Mouse (Mus musculus) Muller cell, postnatal 12 days (primary cell): ENCODE data around the gene Gm47985.
A peak's percentile ranks its signal among the peaks of the same experiment; 100 is the strongest.

ENCODE experiments used
- DNase-seq: peaks from one replicate; pipeline ENCODE4 v3.0.0-alpha.2; 2015; ENCODE audit errors: inconsistent ontology term

Gene Gm47985

GRCm38 (mm10) chr1:151219045-151219444 is 36.7 kb downstream of the Gm47985 start:
- no peak for DNase-seq

- DNase-seq = no peak
Measured at GRCm38 (mm10) chr1:151220098-151220497, 37.8 kb downstream of the Gm47985 start.

- no peak for DNase-seq
Measured at GRCm38 (mm10) chr1:151222561-151223267, 40.4 kb downstream of the Gm47985 start.

GRCm38 (mm10) chr1:151223377-151223776 is 41.0 kb downstream of the Gm47985 start:
- no peak for DNase-seq

- no peak for DNase-seq
Measured at GRCm38 (mm10) chr1:151224536-151224935, 42.2 kb downstream of the Gm47985 start.

- no peak for DNase-seq
Measured at GRCm38 (mm10) chr1:151227506-151227905, 45.2 kb downstream of the Gm47985 start.

- peak; percentile 63 for DNase-seq
Measured at GRCm38 (mm10) chr1:151228320-151228989, 46.1 kb downstream of the Gm47985 start.

GRCm38 (mm10) chr1:151232346-151232745 is 50.0 kb downstream of the Gm47985 start:
- DNase-seq = no peak

- no peak for DNase-seq
Measured at GRCm38 (mm10) chr1:151233756-151234155, 51.4 kb downstream of the Gm47985 start.
